Mouse (Mus musculus) bone marrow macrophage, adult 2 months (primary cell): Measurements from ENCODE around the gene Parp3. TPM values are rescaled to one million over a fixed set of nuclear protein-coding genes. Genes with fewer than 3 reads are reported as not detected.
A peak's percentile ranks its signal among the peaks of the same experiment; 100 is the strongest.

Experiments
- H3K27ac ChIP-seq: 2 replicates; pipeline ENCODE4 v1.5.1; 2012; ENCODE audit warnings: low read depth, low read length; ENCODE audit not compliant: insufficient read depth
- H3K4me1 ChIP-seq: 2 replicates; pipeline ENCODE4 v1.6.1; 2012; ENCODE audit warnings: low read length; ENCODE audit not compliant: control insufficient read depth, insufficient read depth
- H3K4me3 ChIP-seq: 2 replicates; pipeline ENCODE4 v1.5.1; 2012; ENCODE audit warnings: mild to moderate bottlenecking, low read length, moderate library complexity; ENCODE audit not compliant: insufficient read depth
- CTCF ChIP-seq: IDR thresholded peaks from 2 replicates; pipeline ENCODE4 v1.5.1; 2012; ENCODE audit warnings: low read depth, mild to moderate bottlenecking, low read length, moderate library complexity
- POLR2A ChIP-seq: IDR thresholded peaks from 2 replicates; pipeline ENCODE4 v1.6.1; 2012; ENCODE audit warnings: mild to moderate bottlenecking, low read depth, low read length, borderline replicate concordance
- polyA plus RNA-seq: library from polyadenylated mRNA; stranded (reverse); fragments of >200 nt; gene quantifications from 2 replicates; pipeline ENCODE4 v1.2.4, GENCODE M21; 2012; ENCODE audit not compliant: missing spikeins, insufficient read depth, insufficient read length

Gene Parp3
- polyA plus RNA-seq, 1 experiment: 21.0 TPM

GRCm38 (mm10) chr9:106460401-106461025 lies 16.2 kb downstream of the Parp3 start:
- Histone ChIP-seq H3K4me3 (no peak overlapping the region), H3K4me1 (no peaks in the 10 kb centered on the region), H3K27ac (no peak overlapping the region)
- no peak for TF ChIP-seq POLR2A
- no peak for TF ChIP-seq CTCF

GRCm38 (mm10) chr9:106459946-106460345 lies 16.8 kb downstream of the Parp3 start:
- Histone ChIP-seq H3K4me1 (no peaks in the 10 kb centered on the region), H3K27ac (no peak overlapping the region), H3K4me3 (no peak overlapping the region)
- no peak for TF ChIP-seq POLR2A
- no peak for TF ChIP-seq CTCF

- Histone ChIP-seq H3K27ac (no peak overlapping the region), H3K4me1 (no peaks in the 10 kb centered on the region), H3K4me3 (no peak overlapping the region)
- TF ChIP-seq CTCF: no peak
- TF ChIP-seq POLR2A: no peak
Observed at GRCm38 (mm10) chr9:106457920-106458319, 18.8 kb downstream of the Parp3 start.

GRCm38 (mm10) chr9:106457163-106457559 lies 19.6 kb downstream of the Parp3 start:
- H3K4me3 ChIP-seq: no peak overlapping the region
- no peak for TF ChIP-seq POLR2A
- TF ChIP-seq CTCF: no peak
- no peaks in the 10 kb centered on the region for H3K4me1 ChIP-seq

GRCm38 (mm10) chr9:106456325-106457162 lies 20.2 kb downstream of the Parp3 start:
- TF ChIP-seq CTCF (no peak), POLR2A (no peak)
- Histone ChIP-seq H3K27ac (no peak overlapping the region), H3K4me1 (no peaks in the 10 kb centered on the region), H3K4me3 (no peak overlapping the region)

More at GRCm38 (mm10) chr9:106457163-106457559, 19.6 kb downstream of the Parp3 start:
- H3K27ac ChIP-seq: no peak overlapping the region

GRCm38 (mm10) chr9:106454888-106455681 lies 21.7 kb downstream of the Parp3 start:
- no peaks in the 10 kb centered on the region for H3K4me1 ChIP-seq
- no peak overlapping the region for H3K4me3 ChIP-seq
- TF ChIP-seq POLR2A (no peak), CTCF (no peak)
- H3K27ac ChIP-seq: no peak overlapping the region

GRCm38 (mm10) chr9:106454071-106454761 lies 22.5 kb downstream of the Parp3 start:
- no peak overlapping the region for H3K27ac ChIP-seq
- peak overlapping the region; percentile 40 for H3K4me3 ChIP-seq
- no peak for TF ChIP-seq POLR2A
- no peak for TF ChIP-seq CTCF
- H3K4me1 ChIP-seq: no peaks in the 10 kb centered on the region

GRCm38 (mm10) chr9:106453271-106454070 lies 23.3 kb downstream of the Parp3 start, which contains the start of gene Pcbp4:
Pcbp4 (plus strand) TSS chr9:106453291.
- no peak for TF ChIP-seq CTCF
- no peak for TF ChIP-seq POLR2A
- Histone ChIP-seq H3K4me1 (no peaks in the 10 kb centered on the region), H3K4me3 (peak within 1 kb of the TSS; percentile 63), H3K27ac (no peak within 1 kb of the TSS)

- TF ChIP-seq CTCF (no peak), POLR2A (no peak)
- Histone ChIP-seq H3K4me3 (no peak overlapping the region), H3K4me1 (peaks cover 5% of the 10 kb centered on the region), H3K27ac (no peak overlapping the region)
Observed at GRCm38 (mm10) chr9:106452821-106453220, 23.9 kb downstream of the Parp3 start.
